Mouse (Mus musculus) erythroblast, embryonic 14.5 days (primary cell): ENCODE measurements around the gene Anapc5.

ENCODE experiments used
- GATA1 ChIP-seq: IDR thresholded peaks from 2 replicates; pipeline ENCODE4 v1.6.1; 2012; ENCODE audit warnings: low read length, inconsistent platforms, mixed read lengths
- TAL1 ChIP-seq: IDR thresholded peaks from 3 replicates; pipeline ENCODE4 v1.6.1; 2012; ENCODE audit warnings: low read length, inconsistent platforms, mixed read lengths

GRCm38 (mm10) chr5:122832536-122832935 is 11.4 kb upstream of the Anapc5 start:
- no peak for TF ChIP-seq TAL1
- TF ChIP-seq GATA1, result no peak
